Mouse (Mus musculus) lung, embryonic 14.5 days (tissue): ENCODE data around the gene Gm17617. TPM values are rescaled to one million over a fixed set of nuclear protein-coding genes. Genes with fewer than 3 reads are reported as not detected.
A peak's percentile ranks its signal among the peaks of the same experiment; 100 is the strongest.
"Not testable (repeated sequence)": the region's sequence is repeated elsewhere in the genome, so short reads cannot be mapped to it uniquely, and the experiment has no call there.

Experiments used
- ATAC-seq: fragments of 200-750 bp; cut with Nextera tagmentation; 2 replicates; pipeline ENCODE4 v1.8.0; 2017; ENCODE audit warnings: mild to moderate bottlenecking, moderate TSS enrichment, moderate library complexity; ENCODE audit not compliant: insufficient read depth
- DNase-seq: peaks from one replicate; pipeline ENCODE4 v3.0.0-alpha.2; 2015
- H3K27ac ChIP-seq: fragments of 300-500 bp; sonication (generic); 2 replicates; pipeline ENCODE4 v1.5.1; 2014; ENCODE audit warnings: low read depth, mild to moderate bottlenecking, moderate library complexity
- H3K27me3 ChIP-seq: fragments of 300-500 bp; sonication (generic); 2 replicates; pipeline ENCODE4 v1.6.1; 2014; ENCODE audit warnings: low read length, control low read depth; ENCODE audit not compliant: insufficient read depth
- H3K36me3 ChIP-seq: fragments of 300-500 bp; sonication (generic); 2 replicates; pipeline ENCODE4 v1.6.1; 2014; ENCODE audit warnings: control low read depth; ENCODE audit not compliant: insufficient read depth
- H3K4me1 ChIP-seq: fragments of 300-500 bp; sonication (generic); 2 replicates; pipeline ENCODE4 v1.6.1; 2014; ENCODE audit warnings: antibody characterized with exemption, control low read depth; ENCODE audit not compliant: insufficient read depth
- H3K4me2 ChIP-seq: fragments of 300-500 bp; sonication (generic); 2 replicates; pipeline ENCODE4 v1.6.1; 2014; ENCODE audit warnings: mild to moderate bottlenecking
- H3K4me3 ChIP-seq: fragments of 300-500 bp; sonication (generic); 2 replicates; pipeline ENCODE4 v1.5.1; 2014; ENCODE audit warnings: low read depth, low read length
- H3K9ac ChIP-seq: fragments of 300-500 bp; sonication (generic); 2 replicates; pipeline ENCODE4 v1.6.1; 2014
- H3K9me3 ChIP-seq: fragments of 300-500 bp; sonication (generic); 2 replicates; pipeline ENCODE4 v1.6.1; 2016; ENCODE audit warnings: low read depth, low read length, control low read depth
- CTCF ChIP-seq: IDR thresholded peaks from 2 replicates; pipeline ENCODE4 v1.5.1; 2016; ENCODE audit warnings: antibody characterized with exemption, low read depth
- WGBS: fragments of 180-500 bp; shearing (Covaris S2); extraction: QIAGEN DNeasy Blood & Tissue Kit; methylation state at CpG from one replicate; pipeline ENCODE4 v1.1.7; 2014; 5-methylcytosine and 5-hydroxymethylcytosine counted together
- polyA plus RNA-seq: library from polyadenylated mRNA; unstranded; fragments of >200 nt; fragmentation: Nextera tagmentation; extraction: Ambion mirVana; gene quantifications from 2 replicates; pipeline ENCODE4 v1.2.1, GENCODE M21; 2014

Gm17617 gene
- polyA plus RNA-seq, 1 experiment from 2014 or later = not detected

DNA sequence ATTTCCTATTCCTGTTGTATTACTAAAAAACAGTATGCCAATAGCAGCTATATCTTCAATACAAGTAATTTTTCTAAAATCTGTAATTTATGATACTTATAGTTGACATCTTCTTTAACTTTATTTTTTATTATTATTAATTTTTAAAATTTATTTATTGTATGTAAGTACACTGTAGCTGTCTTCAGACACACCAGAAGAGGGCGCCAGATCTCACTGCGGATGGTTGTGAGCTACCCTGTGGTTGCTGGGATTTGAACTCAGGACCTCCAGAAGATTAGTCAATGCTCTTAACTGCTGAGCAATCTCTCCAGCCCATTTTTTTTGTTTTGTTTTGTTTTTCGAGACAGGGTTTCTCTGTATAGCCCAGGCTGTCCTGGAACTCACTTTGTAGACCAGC lies 35.5 kb downstream of the Gm17617 start:
- TF ChIP-seq CTCF = peak; percentile 24; the same call in 1 of the 2 replicates
- H3K4me3 ChIP-seq, H3K36me3 ChIP-seq, H3K4me1 ChIP-seq, DNase-seq, H3K9ac ChIP-seq, ATAC-seq, H3K27me3 ChIP-seq, H3K27ac ChIP-seq, H3K4me2 ChIP-seq, H3K9me3 ChIP-seq: not testable (repeated sequence)
- 83% methylated on average over 3 of the region's 3 CpGs for WGBS

GRCm38 (mm10) chr13:55092588-55092987 lies 40.8 kb downstream of the Gm17617 start:
- no peak for TF ChIP-seq CTCF
- Histone ChIP-seq H3K4me2 (no peak overlapping the region), H3K36me3 (peaks cover 8% of the 10 kb centered on the region; the same call in 1 of the 2 replicates), H3K9me3 (no peaks in the 10 kb centered on the region), H3K27me3 (no peaks in the 10 kb centered on the region), H3K4me1 (no peaks in the 10 kb centered on the region), H3K9ac (no peak overlapping the region), H3K4me3 (no peak overlapping the region), H3K27ac (no peak overlapping the region)
- WGBS = 79% methylated on average over 4 of the region's 4 CpGs
- ATAC-seq (no peak), DNase-seq (no peak)

Other genes starting within 250 kb of the Gm17617 start
- 6.5 and 7.5 TPM in 2 replicates for gene Unc5a, start 184.1 kb downstream of the Gm17617 start, polyA plus RNA-seq
- gene Hk3, start 112.2 kb downstream of the Gm17617 start, polyA plus RNA-seq = 1.1 and 1.2 TPM in 2 replicates
- 29.8 and 32.1 TPM in 2 replicates for gene Uimc1, start 33.2 kb downstream of the Gm17617 start, polyA plus RNA-seq
- gene Zfp346, start 28.2 kb downstream of the Gm17617 start, polyA plus RNA-seq = 22.3 and 25.0 TPM in 2 replicates
- 14.6 and 17.3 TPM in 2 replicates for gene Fgfr4, start 19.1 kb upstream of the Gm17617 start, polyA plus RNA-seq
- 70.0 and 80.7 TPM in 2 replicates for gene Nsd1, start 76.2 kb upstream of the Gm17617 start, polyA plus RNA-seq
- 546 and 576 TPM in 2 replicates for gene Prelid1, start 187.0 kb upstream of the Gm17617 start, polyA plus RNA-seq
- 74.1 and 80.9 TPM in 2 replicates for gene Rab24, start 188.4 kb upstream of the Gm17617 start, polyA plus RNA-seq
- 45.6 and 46.2 TPM in 2 replicates for gene Mxd3, start 196.3 kb upstream of the Gm17617 start, polyA plus RNA-seq
- gene Lman2, start 229.2 kb upstream of the Gm17617 start, polyA plus RNA-seq = 105 and 106 TPM in 2 replicates
- gene Rgs14, start 236.2 kb upstream of the Gm17617 start, polyA plus RNA-seq = 0.69 and 1.0 TPM in 2 replicates